Mouse (Mus musculus) macrophage (primary cell): ENCODE data around the gene Arl8a. TPM values are rescaled to one million over a fixed set of nuclear protein-coding genes. Genes with fewer than 3 reads are reported as not detected.
"Not testable (repeated sequence)": the region's sequence is repeated elsewhere in the genome, so short reads cannot be mapped to it uniquely, and the experiment has no call there.

Source experiments
- H3K27ac ChIP-seq: fragments of 350-480 bp; formaldehyde crosslinking; 2 replicates; pipeline ENCODE4 v1.9.0; 2021
- H3K36me3 ChIP-seq: fragments of 350-480 bp; formaldehyde crosslinking; 2 replicates; pipeline ENCODE4 v1.9.0; 2021; ENCODE audit errors: inconsistent target
- H3K4me3 ChIP-seq: fragments of 350-480 bp; formaldehyde crosslinking; 2 replicates; pipeline ENCODE4 v1.9.0; 2021; ENCODE audit errors: inconsistent target
- H3K79me2 ChIP-seq: fragments of 350-480 bp; formaldehyde crosslinking; 2 replicates; pipeline ENCODE4 v1.9.0; 2021; ENCODE audit errors: inconsistent target
- WGBS: methylation state at CpG from one replicate; pipeline ENCODE4 v1.1.7; 2026; ENCODE audit warnings: inconsistent platforms; ENCODE audit not compliant: missing documents; 5-methylcytosine and 5-hydroxymethylcytosine counted together
- polyA plus RNA-seq: library from polyadenylated mRNA; stranded (reverse); fragments of 250-400 nt; gene quantifications from 3 replicates; pipeline ENCODE4 v1.2.4, GENCODE M21; 2018; ENCODE audit warnings: inconsistent platforms

Arl8a gene
- polyA plus RNA-seq, 1 experiment from 2014 or later = 332 TPM

DNA sequence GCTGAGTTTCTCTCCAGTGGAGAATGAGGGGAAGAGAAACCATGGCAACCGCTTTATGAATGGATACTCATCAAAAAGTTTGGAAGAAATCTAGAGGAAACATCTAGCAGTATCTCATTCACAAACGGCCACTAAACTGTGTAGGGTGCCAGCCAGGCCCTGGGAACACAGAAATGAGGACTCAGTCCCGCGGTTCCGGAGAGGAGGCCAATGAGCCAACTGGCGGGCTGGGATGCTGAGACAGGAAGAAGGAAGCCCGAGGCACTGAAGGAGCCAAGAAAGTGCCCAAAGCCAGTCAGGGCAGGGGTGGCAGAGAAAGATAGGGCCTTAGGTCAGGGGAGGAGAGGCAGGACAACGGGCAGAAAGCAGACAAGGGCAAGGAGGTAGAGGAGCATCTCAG lies 39.8 kb downstream of the Arl8a start:
- H3K79me2 ChIP-seq = no peaks in the 10 kb centered on the region
- no peak overlapping the region for H3K4me3 ChIP-seq
- no peak overlapping the region for H3K27ac ChIP-seq
- no peaks in the 10 kb centered on the region for H3K36me3 ChIP-seq
- 64% methylated on average over 8 of the region's 8 CpGs for WGBS

DNA sequence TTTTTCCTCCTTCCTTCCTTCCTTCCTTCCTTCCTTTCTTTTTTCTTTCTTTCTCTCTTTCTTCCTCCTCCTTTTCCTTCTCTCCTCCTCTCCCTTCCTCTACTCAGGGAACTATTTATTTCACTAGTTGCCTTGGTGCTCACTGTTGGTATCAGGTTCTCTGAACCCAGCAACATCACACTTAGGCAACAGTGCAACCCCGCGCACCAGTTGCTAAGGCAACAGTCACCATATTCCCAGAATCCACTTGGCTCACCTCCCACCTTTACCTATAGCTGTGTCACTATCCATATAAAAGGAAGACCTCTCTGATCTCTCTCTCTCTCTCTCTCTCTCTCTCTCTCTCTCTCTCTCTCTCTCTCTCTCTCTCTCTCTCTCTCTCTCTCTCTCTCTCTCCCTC lies 40.4 kb downstream of the Arl8a start:
- WGBS = 73% methylated on average over 2 of the region's 2 CpGs

DNA sequence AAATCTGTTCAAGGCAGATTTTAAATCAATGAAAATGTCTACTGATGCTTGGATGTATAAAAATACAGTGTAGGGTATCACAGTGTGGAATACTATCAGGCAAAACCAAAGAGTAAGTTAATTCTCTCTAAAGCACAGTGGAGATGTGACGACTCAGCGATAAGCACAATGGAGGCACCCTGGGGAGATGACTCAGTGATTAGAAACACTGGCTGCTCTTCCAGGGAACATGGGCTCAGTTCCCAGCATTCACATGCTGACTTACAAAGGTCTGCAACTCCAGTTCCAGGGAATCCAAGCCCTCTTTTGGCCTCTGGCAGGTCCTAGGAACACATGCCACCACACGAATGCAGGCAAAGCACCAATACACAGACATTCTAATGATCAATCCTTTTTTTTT lies 41.6 kb downstream of the Arl8a start:
- WGBS = 77% methylated on average over 3 of the region's 3 CpGs
- H3K27ac ChIP-seq = no peak overlapping the region
- no peak overlapping the region for H3K4me3 ChIP-seq
- H3K79me2 ChIP-seq = no peaks in the 10 kb centered on the region
- no peaks in the 10 kb centered on the region for H3K36me3 ChIP-seq

More for the DNA sequence above, 40.4 kb downstream of the Arl8a start:
- not testable (repeated sequence) for H3K36me3 ChIP-seq, H3K4me3 ChIP-seq, H3K27ac ChIP-seq, H3K79me2 ChIP-seq

DNA sequence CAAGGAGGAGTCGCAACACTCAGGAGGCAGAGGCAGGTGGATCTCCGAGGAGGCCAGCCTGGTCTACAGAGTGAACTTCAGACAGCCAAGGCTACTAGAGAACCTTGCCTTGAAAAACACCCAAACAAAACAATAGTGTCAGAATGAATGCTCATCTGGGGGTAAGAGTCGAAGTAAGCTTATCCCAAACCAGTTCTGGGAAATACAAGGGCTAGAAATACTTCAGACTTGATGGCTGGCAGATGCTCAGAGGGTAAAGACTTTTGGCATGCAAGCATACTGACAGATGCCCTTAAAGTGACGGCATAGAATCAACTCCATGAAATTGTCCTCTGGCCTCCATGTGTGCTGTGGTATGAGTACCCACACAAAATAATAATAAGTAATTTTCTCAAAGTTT lies 42.6 kb downstream of the Arl8a start:
- no peak overlapping the region for H3K4me3 ChIP-seq
- WGBS = 84% methylated on average over 4 of the region's 4 CpGs
- H3K79me2 ChIP-seq = no peaks in the 10 kb centered on the region
- no peaks in the 10 kb centered on the region for H3K36me3 ChIP-seq
- no peak overlapping the region for H3K27ac ChIP-seq

DNA sequence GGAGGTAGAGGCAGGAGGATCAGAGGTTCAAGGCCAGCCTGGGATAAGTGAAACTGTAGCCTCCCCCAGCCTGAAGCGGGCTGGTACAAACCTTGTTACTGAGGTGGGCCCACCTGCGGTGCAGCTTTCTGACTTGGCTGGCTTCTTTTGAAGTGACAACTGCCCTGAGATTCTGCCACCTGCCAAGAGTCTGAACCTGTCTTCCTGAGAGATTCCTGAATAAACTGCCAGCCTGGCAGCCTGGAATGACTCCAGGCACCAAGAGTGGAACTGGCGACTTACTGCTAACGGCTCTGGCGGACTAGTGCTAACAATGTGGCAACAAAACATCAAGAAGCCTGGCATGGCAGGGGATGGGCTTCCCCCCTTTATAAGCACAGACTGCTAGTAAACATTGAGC lies 47.7 kb downstream of the Arl8a start:
- WGBS = 95% methylated on average over 5 of the region's 5 CpGs
- not testable (repeated sequence) for H3K4me3 ChIP-seq, H3K79me2 ChIP-seq, H3K27ac ChIP-seq, H3K36me3 ChIP-seq

DNA sequence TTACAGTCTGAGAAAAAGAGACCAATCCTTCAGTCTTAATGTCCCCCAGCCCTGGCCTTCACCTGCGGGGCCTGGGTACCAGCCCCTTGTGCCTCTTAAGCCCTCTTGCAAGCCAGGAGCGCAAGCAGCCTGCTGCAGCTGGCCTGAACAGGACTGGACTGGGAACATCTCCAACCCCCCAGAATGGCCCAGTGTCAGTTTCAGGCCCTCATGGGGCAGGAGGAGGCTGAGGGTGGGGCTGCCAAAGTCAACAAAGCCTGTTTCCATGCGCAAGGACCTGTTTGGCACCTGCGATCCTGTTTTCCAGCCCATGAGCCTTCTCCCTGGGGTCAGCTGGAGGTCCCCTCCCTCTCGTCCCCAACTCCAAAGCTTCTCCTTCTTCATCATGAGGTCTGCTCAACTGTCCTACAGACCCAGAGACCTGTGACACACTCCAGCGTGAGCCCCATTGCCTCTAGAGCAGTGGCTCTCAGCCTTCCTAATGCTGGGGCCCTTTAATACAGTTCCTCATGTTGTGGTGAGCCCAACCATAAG lies 49.4 kb downstream of the Arl8a start:
- Histone ChIP-seq H3K36me3 (no peaks in the 10 kb centered on the region), H3K79me2 (no peaks in the 10 kb centered on the region), H3K4me3 (no peak overlapping the region), H3K27ac (no peak overlapping the region)
- WGBS = 92% methylated on average over 6 of the region's 6 CpGs

DNA sequence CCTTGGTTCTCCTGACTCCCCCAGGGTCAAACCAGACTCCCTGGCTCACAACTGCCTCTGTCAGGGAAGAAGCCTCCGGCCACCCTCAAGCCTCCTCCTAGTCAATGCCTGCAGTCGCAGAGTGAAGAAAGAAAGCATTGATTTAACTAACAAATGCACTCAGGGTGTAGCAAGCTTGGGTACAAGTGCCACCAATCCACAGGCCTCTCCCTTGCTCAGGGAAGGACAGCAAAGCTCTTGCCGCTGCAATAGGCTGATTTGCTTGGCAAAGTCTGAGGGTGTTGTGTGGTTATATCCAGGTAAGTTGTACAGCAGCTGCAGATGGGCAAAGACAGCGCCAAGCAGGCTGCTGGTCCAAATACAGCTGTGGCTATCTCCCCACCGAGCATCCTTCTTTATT lies 51.8 kb downstream of the Arl8a start:
- 97% methylated on average over 5 of the region's 5 CpGs for WGBS
- H3K36me3 ChIP-seq = no peaks in the 10 kb centered on the region
- H3K79me2 ChIP-seq = no peaks in the 10 kb centered on the region
- H3K27ac ChIP-seq = no peak overlapping the region
- no peak overlapping the region for H3K4me3 ChIP-seq

DNA sequence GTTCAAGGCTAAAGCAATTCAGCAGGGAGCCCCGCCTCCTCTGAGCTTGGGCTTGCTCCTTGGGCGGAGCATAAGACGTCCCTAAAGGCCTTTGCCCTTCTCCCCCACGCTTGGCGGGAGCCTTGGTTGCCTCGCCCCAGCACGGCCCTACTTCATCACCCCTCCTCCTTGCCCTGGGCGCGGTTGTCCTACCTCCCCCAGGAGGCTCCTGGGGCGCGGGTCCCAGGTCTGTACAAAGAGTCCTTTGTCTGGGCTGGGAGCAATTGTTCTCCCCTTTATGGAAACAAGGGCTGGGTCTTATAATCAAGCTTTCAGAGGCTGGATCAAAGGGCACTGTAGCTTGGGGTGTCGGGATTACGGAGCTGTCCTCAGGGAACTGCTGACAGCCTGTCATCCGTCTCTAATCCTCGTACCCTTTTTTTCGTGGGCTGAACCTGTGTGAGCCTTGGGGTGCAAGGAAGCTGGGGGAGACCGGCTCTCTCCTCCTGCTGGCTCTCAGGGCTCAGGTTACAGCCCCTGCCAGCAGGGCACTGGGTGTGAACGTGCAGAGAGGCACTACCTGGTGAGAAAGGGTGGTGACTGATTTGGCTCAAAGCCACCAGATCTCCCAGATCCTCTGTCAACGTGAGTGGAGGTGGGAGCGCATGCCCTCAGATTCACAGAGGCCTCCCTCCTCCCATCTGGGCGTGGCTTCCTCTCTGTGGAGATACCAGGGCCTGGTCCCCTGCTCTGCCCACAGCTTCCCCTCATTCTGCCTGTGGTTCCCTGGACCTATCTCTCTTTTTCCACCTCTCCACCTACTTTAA lies 52.6 kb downstream of the Arl8a start:
- H3K4me3 ChIP-seq = no peak overlapping the region
- H3K79me2 ChIP-seq = no peaks in the 10 kb centered on the region
- H3K36me3 ChIP-seq = no peaks in the 10 kb centered on the region
- WGBS = 43% methylated on average over 13 of the region's 21 CpGs
- H3K27ac ChIP-seq = no peak overlapping the region

DNA sequence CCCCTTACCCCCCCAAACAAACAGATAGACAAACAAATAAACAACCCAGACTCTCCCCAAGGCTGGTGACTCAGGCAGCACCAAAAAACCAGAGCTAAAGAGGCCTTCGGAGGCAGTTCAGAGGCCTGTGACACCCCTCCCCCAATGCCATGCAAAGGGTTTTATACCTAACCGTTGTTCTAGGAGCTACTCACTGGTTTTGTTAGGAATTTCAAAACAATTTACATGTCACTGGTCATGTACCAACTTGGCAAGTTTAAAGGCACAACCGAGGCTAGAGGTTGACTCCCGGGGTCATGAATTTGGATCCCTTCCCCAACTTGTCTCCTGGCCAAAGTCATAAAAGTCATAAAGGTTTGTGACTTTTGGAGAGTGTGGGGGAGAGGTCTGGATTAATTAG lies 53.8 kb downstream of the Arl8a start:
- Histone ChIP-seq H3K79me2 (no peaks in the 10 kb centered on the region), H3K27ac (no peak overlapping the region), H3K4me3 (no peak overlapping the region), H3K36me3 (no peaks in the 10 kb centered on the region)
- WGBS = 87% methylated on average over 4 of the region's 4 CpGs

DNA sequence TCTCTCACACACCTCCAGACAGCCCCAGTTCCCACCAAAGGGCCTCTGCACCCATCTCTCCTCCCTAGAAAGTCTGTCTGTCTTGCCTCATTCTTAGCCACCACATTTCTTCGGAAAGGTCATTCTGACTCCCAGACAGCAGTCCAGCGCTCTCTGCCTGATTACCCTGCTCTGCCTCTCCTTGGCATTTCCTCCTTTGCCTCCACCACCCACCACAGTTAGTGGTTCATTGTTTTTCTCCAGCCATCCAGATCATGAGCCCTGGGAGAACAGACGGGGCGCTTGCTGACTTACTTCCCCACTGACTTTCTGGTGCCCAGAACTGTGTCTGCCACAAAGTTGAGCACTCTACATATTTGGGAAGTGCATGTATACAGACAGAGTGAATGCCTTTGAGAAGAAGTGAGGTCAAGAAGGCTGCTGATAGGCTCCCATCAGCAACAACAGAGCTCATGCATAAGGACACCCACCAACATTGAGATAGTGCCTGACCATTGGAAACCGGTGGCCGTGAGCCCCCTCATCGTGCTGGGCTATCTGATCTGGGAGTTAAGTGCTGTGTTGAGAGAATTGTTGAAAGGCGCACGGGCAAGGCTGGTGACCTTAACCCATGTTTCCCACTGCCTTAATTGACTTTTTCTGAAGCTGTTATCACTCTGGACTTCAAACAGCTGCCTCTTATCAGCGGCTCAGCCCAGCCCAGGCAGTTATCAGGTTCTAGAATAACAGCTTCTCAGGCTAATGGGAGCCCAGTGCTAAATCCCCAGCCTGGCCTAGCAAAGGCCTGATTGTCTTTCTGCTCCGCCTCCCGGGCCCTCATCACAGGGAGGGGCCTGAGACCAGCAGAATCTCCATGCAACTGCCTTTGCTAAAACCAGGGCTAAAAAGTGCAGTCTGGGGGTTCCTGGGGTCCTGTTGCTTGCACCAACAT lies 57.8 kb downstream of the Arl8a start:
- Histone ChIP-seq H3K27ac (no peak overlapping the region), H3K36me3 (no peaks in the 10 kb centered on the region), H3K79me2 (no peaks in the 10 kb centered on the region), H3K4me3 (no peak overlapping the region)
- WGBS = 82% methylated on average over 12 of the region's 12 CpGs

DNA sequence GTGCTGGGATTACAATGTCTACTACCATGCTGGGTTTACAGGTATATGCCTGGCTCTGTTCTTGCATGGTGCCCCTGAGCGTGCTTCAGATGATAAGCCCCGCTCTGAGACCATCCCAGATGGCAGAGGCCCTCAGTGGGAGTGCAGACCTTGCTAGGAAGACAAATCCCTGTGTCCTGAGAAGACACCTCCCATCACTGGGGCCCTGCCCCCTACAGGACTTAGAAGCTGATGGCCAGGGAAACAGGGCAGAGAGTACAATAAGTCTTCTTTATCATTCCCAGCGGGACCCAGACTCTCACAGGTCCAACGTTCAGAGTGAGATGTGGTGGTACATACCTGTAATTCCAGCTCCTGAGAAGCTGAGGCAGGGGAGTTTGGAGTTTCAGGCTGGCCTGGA lies 58.6 kb downstream of the Arl8a start:
- Histone ChIP-seq H3K27ac (no peak overlapping the region), H3K4me3 (no peak overlapping the region)
- WGBS = 100% methylated on average over 4 of the region's 4 CpGs

More for the DNA sequence above, 58.6 kb downstream of the Arl8a start:
- Histone ChIP-seq H3K79me2 (no peaks in the 10 kb centered on the region), H3K36me3 (no peaks in the 10 kb centered on the region)

Other genes starting within 250 kb of the Arl8a start
- 2.2 to 4.0 TPM (median 2.3 TPM) in 3 replicates for gene Ppp1r12b, start 190.9 kb upstream of the Arl8a start, polyA plus RNA-seq
- 1.9 to 8.8 TPM (median 2.7 TPM) in 3 replicates for gene Ube2t, start 184.3 kb upstream of the Arl8a start, polyA plus RNA-seq
- gene Lgr6, start 41.5 kb upstream of the Arl8a start, polyA plus RNA-seq = not detected in 3 replicates
- 25.1 to 57.9 TPM (median 26.9 TPM) in 3 replicates for gene Ptpn7, start 14.1 kb upstream of the Arl8a start, polyA plus RNA-seq
- gene Gpr37l1, start 20.9 kb downstream of the Arl8a start, polyA plus RNA-seq = not detected in 3 replicates
- not detected in 3 replicates for gene Elf3, start 111.7 kb downstream of the Arl8a start, polyA plus RNA-seq
- 213 to 249 TPM (median 229 TPM) in 3 replicates for gene Rnpep, start 137.3 kb downstream of the Arl8a start, polyA plus RNA-seq
- gene Timm17a, start 167.0 kb downstream of the Arl8a start, polyA plus RNA-seq = 30.4 to 76.6 TPM (median 32.5 TPM) in 3 replicates
- not detected in 3 replicates for gene Lmod1, start 178.0 kb downstream of the Arl8a start, polyA plus RNA-seq
- gene Shisa4, start 228.4 kb downstream of the Arl8a start, polyA plus RNA-seq = 0.16 to 1.4 TPM (median 0.23 TPM) in 3 replicates